Mouse (Mus musculus): ENCODE data around the gene Gm21969.

DNA sequence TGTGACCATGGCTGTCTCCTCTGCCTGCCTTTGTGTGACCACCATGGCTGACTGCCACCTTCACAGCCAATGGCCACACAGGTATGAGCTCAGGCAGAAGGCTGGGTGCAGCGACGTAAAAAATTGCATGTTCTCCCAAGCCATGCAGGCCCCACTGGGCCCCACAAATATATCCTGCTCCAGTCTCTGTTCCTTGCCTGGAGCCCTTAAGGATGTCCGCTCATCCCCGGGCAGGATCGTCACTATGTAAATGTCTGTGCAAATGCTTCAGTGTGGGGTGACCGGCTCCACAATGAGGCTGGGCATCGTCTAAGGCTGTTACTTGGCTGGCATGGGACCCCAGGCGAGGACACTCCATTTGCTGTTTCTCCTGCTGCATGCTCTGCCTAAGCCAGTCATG is 50.3 kb downstream of the Gm21969 start, which contains the start of gene Tas1r2:
- TF ChIP-seq CTCF (conservative IDR thresholded peaks at IDR 0.05; ENCODE audit: low read length), result no peak
- no peak for TF ChIP-seq NANOG (IDR thresholded peaks at IDR 0.05; ENCODE audit: borderline replicate concordance, low read length)
- TF ChIP-seq POU5F1 (IDR thresholded peaks at IDR 0.05; ENCODE audit: borderline replicate concordance, low read length), result no peak

All from E14TG2a.4 (cell line).